Mouse (Mus musculus) G1E (cell line): ENCODE measurements around the gene Fam19a3. TPM values are rescaled to one million over a fixed set of nuclear protein-coding genes. Genes with fewer than 3 reads are reported as not detected.
"Not testable (repeated sequence)": the region's sequence is repeated elsewhere in the genome, so short reads cannot be mapped to it uniquely, and the experiment has no call there.

ENCODE experiments used
- ATAC-seq: 2 replicates; pipeline ENCODE4 v1.8.0; 2016; ENCODE audit warnings: mild to moderate bottlenecking; ENCODE audit not compliant: insufficient number of reproducible peaks, poor library complexity, low FRiP score, severe bottlenecking; ENCODE audit errors: extremely low read depth
- DNase-seq: peaks from one replicate; pipeline ENCODE4 v3.0.0; 2012; ENCODE audit warnings: low spot score
- H3K27me3 ChIP-seq: 2 replicates; pipeline ENCODE4 v1.6.1; 2012; ENCODE audit warnings: mild to moderate bottlenecking, low read length, inconsistent platforms; ENCODE audit not compliant: insufficient read depth
- H3K36me3 ChIP-seq: replicated peaks from 2 replicates; pipeline ENCODE3; 2012; ENCODE audit warnings: mild to moderate bottlenecking, inconsistent platforms
- H3K4me1 ChIP-seq: 2 replicates; pipeline ENCODE4 v1.6.1; 2012; ENCODE audit warnings: low read depth, low read length, inconsistent platforms, mixed read lengths; ENCODE audit not compliant: insufficient read depth
- H3K4me3 ChIP-seq: 2 replicates; pipeline ENCODE4 v1.5.1; 2012; ENCODE audit warnings: low read depth, mild to moderate bottlenecking, inconsistent platforms, low read length, moderate library complexity, mixed read lengths
- H3K9me3 ChIP-seq: replicated peaks from 2 replicates; pipeline ENCODE4 v1.6.1; 2012; ENCODE audit warnings: inconsistent platforms
- CTCF ChIP-seq: IDR thresholded peaks from 2 replicates; pipeline ENCODE4 v1.5.1; 2012; ENCODE audit warnings: low read depth, low read length, inconsistent platforms, mixed read lengths
- GATA1 ChIP-seq: IDR thresholded peaks from 2 replicates; pipeline ENCODE4 v1.6.1; 2012; ENCODE audit warnings: borderline replicate concordance, low read length, inconsistent platforms, mixed read lengths
- GATA2 ChIP-seq: IDR thresholded peaks from 2 replicates; pipeline ENCODE4 v1.6.1; 2012; ENCODE audit warnings: low read depth, low read length, inconsistent platforms, borderline replicate concordance
- POLR2AphosphoS5 ChIP-seq: IDR thresholded peaks from 2 replicates; pipeline ENCODE4 v1.6.1; 2012; ENCODE audit warnings: low read depth, low read length, inconsistent platforms; ENCODE audit not compliant: insufficient replicate concordance
- TAL1 ChIP-seq: conservative IDR thresholded peaks from 2 replicates; pipeline ENCODE4 v1.6.1; 2012; ENCODE audit warnings: low read depth, low read length, inconsistent platforms, mixed read lengths
- polyA plus RNA-seq: library from polyadenylated mRNA; stranded (reverse); fragments of >175 nt; gene quantifications from 2 replicates; pipeline ENCODE4 v1.2.3, GENCODE M21; 2012
- total RNA-seq, 2 experiments: library from RNA; stranded (forward) in 1 of 2; stranded (reverse) in 1 of 2; fragments of 200-1000 nt in 1 of 2; fragments of >200 nt in 1 of 2; fragmentation: Nextera tagmentation in 1 of 2; gene quantifications; 2 replicates each; pipeline ENCODE4 v1.2.3; 2014 to 2017

The Fam19a3 gene
- total and polyA plus RNA-seq, 3 experiments: 0.11 TPM; not detected in 2

DNA sequence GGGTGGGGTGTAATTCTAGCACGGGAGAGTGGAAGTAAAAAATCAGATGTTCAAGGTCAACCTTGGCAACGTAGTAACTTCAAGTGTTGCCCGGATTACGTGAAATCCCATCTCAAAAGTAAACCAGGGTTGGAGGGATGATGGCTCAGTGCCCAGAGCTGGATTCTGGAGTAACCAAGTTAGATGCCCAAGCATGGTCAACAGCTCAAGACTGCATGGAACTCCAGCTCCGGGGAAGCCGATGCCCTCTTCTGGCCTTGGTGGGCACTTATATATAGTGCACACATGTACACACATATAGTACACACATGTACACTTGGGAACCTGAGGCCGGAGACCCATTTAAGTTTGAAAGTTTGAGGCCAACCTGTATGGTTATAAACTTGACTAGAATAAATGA is 34.5 kb upstream of the Fam19a3 start:
- TF ChIP-seq CTCF (no peak), GATA2 (no peak), GATA1 (no peak), TAL1 (no peak)
- ATAC-seq (no peak), DNase-seq (no peak)
- H3K36me3 ChIP-seq: peaks cover 44% of the 10 kb centered on the region
- no peaks in the 10 kb centered on the region for H3K9me3 ChIP-seq
- no peaks in the 10 kb centered on the region for H3K27me3 ChIP-seq
- peaks cover 36% of the 10 kb centered on the region for H3K4me1 ChIP-seq
- H3K4me3 ChIP-seq: no peak overlapping the region

DNA sequence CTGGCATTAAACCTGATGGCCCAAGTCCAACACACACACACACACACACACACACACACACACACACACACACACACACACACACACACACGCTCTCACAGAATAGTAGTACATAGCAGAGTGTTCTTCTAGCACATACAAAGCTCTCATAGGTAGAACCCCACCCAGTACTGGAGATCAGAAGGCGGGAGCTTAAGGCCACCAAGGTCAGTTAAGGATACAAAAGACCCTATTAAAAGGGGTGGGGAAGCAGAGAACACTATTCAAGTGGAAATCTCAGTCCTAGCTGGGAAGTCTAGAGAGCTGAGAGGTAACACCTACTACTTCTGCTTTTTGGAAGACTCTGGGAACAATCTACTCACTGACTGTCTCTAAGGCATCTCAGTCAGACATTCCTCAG is 33.7 kb upstream of the Fam19a3 start:
- TF ChIP-seq POLR2AphosphoS5: no peak
- no peak for TF ChIP-seq GATA1
- TF ChIP-seq GATA2: no peak
- TF ChIP-seq CTCF: no peak
- no peak for TF ChIP-seq TAL1
- DNase-seq: no peak

DNA sequence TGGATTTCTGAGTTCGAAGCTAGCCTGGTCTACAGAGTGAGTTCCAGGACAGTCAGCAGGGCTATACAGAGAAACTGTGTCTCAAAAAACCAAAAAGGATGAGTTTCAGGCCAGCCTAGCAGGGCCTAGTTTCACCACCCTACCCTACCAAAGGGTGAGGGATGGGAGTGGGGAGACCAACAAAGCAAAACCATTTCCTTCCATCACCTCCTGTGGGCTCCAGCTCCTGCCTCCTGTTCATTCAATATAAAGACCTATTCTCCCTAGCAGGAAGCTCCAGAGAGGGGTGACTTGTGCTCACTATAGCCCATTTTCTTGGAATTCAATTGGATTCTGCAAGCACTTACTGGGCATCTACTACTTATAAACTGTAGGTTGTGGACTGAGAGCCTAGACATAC is 33.1 kb upstream of the Fam19a3 start:
- DNase-seq: no peak
- Histone ChIP-seq H3K36me3 (peaks cover 35% of the 10 kb centered on the region), H3K4me1 (peaks cover 33% of the 10 kb centered on the region), H3K4me3 (no peak overlapping the region), H3K9me3 (no peaks in the 10 kb centered on the region), H3K27me3 (no peaks in the 10 kb centered on the region)
- TF ChIP-seq TAL1 (no peak), POLR2AphosphoS5 (no peak), GATA2 (no peak), CTCF (no peak), GATA1 (no peak)
- ATAC-seq: no peak

More for the DNA sequence above, 33.7 kb upstream of the Fam19a3 start:
- H3K4me3 ChIP-seq: no peak overlapping the region
- no peaks in the 10 kb centered on the region for H3K27me3 ChIP-seq
- ATAC-seq: no peak
- H3K4me1 ChIP-seq: peaks cover 33% of the 10 kb centered on the region
- H3K9me3 ChIP-seq: no peaks in the 10 kb centered on the region
- H3K36me3 ChIP-seq: peaks cover 38% of the 10 kb centered on the region

DNA sequence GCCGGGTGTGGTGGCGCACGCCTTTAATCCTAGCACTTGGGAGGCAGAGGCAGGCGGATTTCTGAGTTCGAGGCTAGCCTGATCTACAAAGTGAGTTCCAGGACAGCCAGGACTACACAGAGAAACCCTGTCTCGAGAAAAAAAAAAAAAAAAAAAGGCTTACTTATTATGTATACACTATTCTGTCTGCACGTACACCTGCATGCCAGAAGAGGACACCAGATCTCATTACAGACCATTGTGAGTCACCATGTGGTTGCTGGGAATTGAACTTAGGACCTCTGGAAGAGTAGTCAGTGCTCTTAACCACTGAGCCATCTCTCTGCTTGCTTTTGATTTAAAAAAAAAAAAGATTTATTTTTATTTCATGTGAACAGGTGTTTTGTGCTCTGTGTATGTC is 31.6 kb upstream of the Fam19a3 start:
- not testable (repeated sequence) for H3K27me3 ChIP-seq, H3K4me3 ChIP-seq, H3K9me3 ChIP-seq, ATAC-seq, DNase-seq
- Histone ChIP-seq H3K36me3 (peaks cover 35% of the 10 kb centered on the region), H3K4me1 (peaks cover 20% of the 10 kb centered on the region)

GRCm38 (mm10) chr3:104812254-104812653 is 30.6 kb upstream of the Fam19a3 start:
- DNase-seq: no peak
- ATAC-seq: no peak
- Histone ChIP-seq H3K36me3 (peaks cover 41% of the 10 kb centered on the region), H3K4me3 (no peak overlapping the region), H3K27me3 (no peaks in the 10 kb centered on the region), H3K4me1 (peaks cover 16% of the 10 kb centered on the region), H3K9me3 (no peaks in the 10 kb centered on the region)
- TF ChIP-seq CTCF (no peak), TAL1 (no peak), POLR2AphosphoS5 (no peak), GATA2 (no peak), GATA1 (no peak)

GRCm38 (mm10) chr3:104811752-104812151 is 30.1 kb upstream of the Fam19a3 start:
- no peaks in the 10 kb centered on the region for H3K9me3 ChIP-seq
- TF ChIP-seq TAL1 (no peak), GATA1 (no peak), GATA2 (no peak), CTCF (no peak), POLR2AphosphoS5 (no peak)
- no peak for DNase-seq
- no peak overlapping the region for H3K4me3 ChIP-seq
- peaks cover 46% of the 10 kb centered on the region for H3K36me3 ChIP-seq
- H3K27me3 ChIP-seq: no peaks in the 10 kb centered on the region
- no peak for ATAC-seq
- peaks cover 11% of the 10 kb centered on the region for H3K4me1 ChIP-seq

- no peaks in the 10 kb centered on the region for H3K4me1 ChIP-seq
- ATAC-seq: no peak
- H3K27me3 ChIP-seq: no peaks in the 10 kb centered on the region
- no peak for TF ChIP-seq GATA1
- no peak for TF ChIP-seq GATA2
- no peak for TF ChIP-seq CTCF
- H3K4me3 ChIP-seq: no peak overlapping the region
- H3K36me3 ChIP-seq: peaks cover 69% of the 10 kb centered on the region
- DNase-seq: no peak
- H3K9me3 ChIP-seq: no peaks in the 10 kb centered on the region
These were observed 23.9 kb upstream of the Fam19a3 start for GRCm38 (mm10) chr3:104805539-104805938.
